Mouse (Mus musculus): ENCODE measurements around the gene Alx3. TPM values are rescaled to one million over a fixed set of nuclear protein-coding genes. Genes with fewer than 3 reads are reported as not detected.

The Alx3 gene
- polyA plus RNA-seq (2012; ENCODE audit: insufficient read depth, low replicate concordance), result not detected in 2 replicates

- peaks cover 95% of the 10 kb centered on the region for H3K27me3 ChIP-seq (replicated peaks)
- TF ChIP-seq FLI1 (IDR thresholded peaks at IDR 0.05; ENCODE audit: low read length) (no peak), GATA1 (IDR thresholded peaks at IDR 0.05; ENCODE audit: borderline replicate concordance, low read length) (no peak)
- peaks cover 24% of the 10 kb centered on the region for H3K4me1 ChIP-seq
- no peak within 1 kb of the TSS for H3K4me3 ChIP-seq (replicated peaks)
- H3K9me3 ChIP-seq, result peaks cover 7% of the 10 kb centered on the region; the same call in 1 of the 2 replicates
- H3K36me3 ChIP-seq (replicated peaks; ENCODE audit: low read length), result no peaks in the 10 kb centered on the region
These were observed at the start of gene Alx3 for GRCm38 (mm10) chr3:107594662-107595263. TSS of gene Alx3 (plus strand) at chr3:107595031.

GRCm38 (mm10) chr3:107545278-107545677 lies 49.6 kb upstream of the Alx3 start:
- Histone ChIP-seq H3K27me3 (replicated peaks) (peaks cover 66% of the 10 kb centered on the region), H3K4me1 (no peaks in the 10 kb centered on the region), H3K36me3 (replicated peaks; ENCODE audit: low read length) (no peaks in the 10 kb centered on the region), H3K9me3 (0 out of 2 replicates have a peak, but pooled peaks cover 2% of the 10 kb centered on the region), H3K4me3 (replicated peaks) (no peak overlapping the region)
- TF ChIP-seq GATA1 (IDR thresholded peaks at IDR 0.05; ENCODE audit: borderline replicate concordance, low read length), result no peak

GRCm38 (mm10) chr3:107545716-107546412 lies 49.0 kb upstream of the Alx3 start:
- no peak overlapping the region for H3K4me3 ChIP-seq (replicated peaks)
- TF ChIP-seq FLI1 (IDR thresholded peaks at IDR 0.05; ENCODE audit: low read length), result no peak
- no peak for TF ChIP-seq GATA1 (IDR thresholded peaks at IDR 0.05; ENCODE audit: borderline replicate concordance, low read length)
- H3K9me3 ChIP-seq, result 0 out of 2 replicates have a peak, but pooled peaks cover 2% of the 10 kb centered on the region
- H3K36me3 ChIP-seq (replicated peaks; ENCODE audit: low read length), result no peaks in the 10 kb centered on the region
- peaks cover 60% of the 10 kb centered on the region for H3K27me3 ChIP-seq (replicated peaks)
- H3K4me1 ChIP-seq, result no peaks in the 10 kb centered on the region

- Histone ChIP-seq H3K27me3 (replicated peaks) (peaks cover 60% of the 10 kb centered on the region), H3K4me1 (no peaks in the 10 kb centered on the region), H3K36me3 (replicated peaks; ENCODE audit: low read length) (no peaks in the 10 kb centered on the region), H3K9me3 (0 out of 2 replicates have a peak, but pooled peaks cover 2% of the 10 kb centered on the region), H3K4me3 (replicated peaks) (no peak overlapping the region)
- TF ChIP-seq GATA1 (IDR thresholded peaks at IDR 0.05; ENCODE audit: borderline replicate concordance, low read length), result no peak
- no peak for TF ChIP-seq FLI1 (IDR thresholded peaks at IDR 0.05; ENCODE audit: low read length)
These were observed 47.9 kb upstream of the Alx3 start for GRCm38 (mm10) chr3:107546956-107547355.

DNA sequence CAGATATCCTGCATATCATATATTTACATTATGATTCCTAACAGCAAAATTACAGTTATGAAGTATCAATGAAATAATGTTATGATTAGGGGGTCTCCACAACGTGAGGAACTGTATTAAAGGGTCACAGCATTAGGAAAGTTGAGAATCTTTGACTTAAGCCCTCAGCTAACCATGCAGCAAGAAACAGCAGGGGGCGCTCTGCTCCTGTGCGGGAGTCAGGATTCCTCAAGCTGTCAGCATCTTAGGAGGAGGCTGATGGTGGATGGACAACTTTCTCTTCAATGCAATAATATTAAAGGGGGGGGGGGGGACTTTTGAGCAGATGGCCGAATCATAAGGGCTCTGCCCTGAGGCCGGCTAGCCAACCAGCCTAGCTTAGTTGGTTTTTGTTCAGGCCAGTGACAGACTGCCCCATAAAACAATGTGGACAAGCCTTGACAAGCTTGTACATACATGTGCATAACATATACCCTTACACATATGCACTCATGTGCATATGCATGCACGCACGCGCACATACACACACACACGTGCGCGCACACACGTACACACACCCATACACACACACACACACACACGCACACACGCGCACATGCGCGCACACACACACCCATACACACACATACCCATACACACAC lies 44.3 kb upstream of the Alx3 start:
- H3K4me3 ChIP-seq (replicated peaks), result no peak overlapping the region

GRCm38 (mm10) chr3:107554842-107555241 lies 40.0 kb upstream of the Alx3 start, which contains the start of gene Ubl4b:
TSS of gene Ubl4b (minus strand) at chr3:107555073.
- Histone ChIP-seq H3K9me3 (no peaks in the 10 kb centered on the region), H3K36me3 (replicated peaks; ENCODE audit: low read length) (no peaks in the 10 kb centered on the region), H3K4me3 (replicated peaks) (no peak within 1 kb of the TSS), H3K4me1 (peaks cover 18% of the 10 kb centered on the region), H3K27me3 (replicated peaks) (peaks cover 75% of the 10 kb centered on the region)
- TF ChIP-seq FLI1 (IDR thresholded peaks at IDR 0.05; ENCODE audit: low read length), result no peak
- TF ChIP-seq GATA1 (IDR thresholded peaks at IDR 0.05; ENCODE audit: borderline replicate concordance, low read length), result no peak

More for the DNA sequence above, 44.3 kb upstream of the Alx3 start:
- TF ChIP-seq FLI1 (IDR thresholded peaks at IDR 0.05; ENCODE audit: low read length), result no peak
- no peak for TF ChIP-seq GATA1 (IDR thresholded peaks at IDR 0.05; ENCODE audit: borderline replicate concordance, low read length)
- Histone ChIP-seq H3K4me1 (peaks cover 11% of the 10 kb centered on the region), H3K27me3 (replicated peaks) (peaks cover 79% of the 10 kb centered on the region), H3K9me3 (no peaks in the 10 kb centered on the region), H3K36me3 (replicated peaks; ENCODE audit: low read length) (no peaks in the 10 kb centered on the region)

DNA sequence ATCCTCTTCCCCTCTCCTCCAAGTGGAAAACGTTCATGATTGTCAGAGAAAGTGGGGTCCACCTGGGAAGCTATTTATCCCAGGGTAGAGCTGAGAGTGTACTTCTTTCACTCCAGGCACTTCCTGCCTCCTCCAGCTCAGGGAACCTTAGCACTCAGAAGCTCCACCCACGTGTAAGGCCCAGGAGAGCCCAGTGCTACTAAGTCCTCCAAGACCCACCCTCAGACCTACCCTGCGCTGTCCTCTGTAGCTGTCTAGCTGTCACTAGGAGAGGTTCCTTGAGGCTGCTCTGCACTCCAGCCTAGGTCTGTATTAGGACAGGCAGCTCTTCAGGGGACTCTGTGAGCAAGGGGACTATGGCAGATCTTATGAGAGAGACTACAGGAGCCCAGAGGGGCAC lies 36.1 kb upstream of the Alx3 start:
- Histone ChIP-seq H3K27me3 (replicated peaks) (peaks cover 70% of the 10 kb centered on the region), H3K4me1 (peaks cover 37% of the 10 kb centered on the region), H3K9me3 (no peaks in the 10 kb centered on the region)

DNA sequence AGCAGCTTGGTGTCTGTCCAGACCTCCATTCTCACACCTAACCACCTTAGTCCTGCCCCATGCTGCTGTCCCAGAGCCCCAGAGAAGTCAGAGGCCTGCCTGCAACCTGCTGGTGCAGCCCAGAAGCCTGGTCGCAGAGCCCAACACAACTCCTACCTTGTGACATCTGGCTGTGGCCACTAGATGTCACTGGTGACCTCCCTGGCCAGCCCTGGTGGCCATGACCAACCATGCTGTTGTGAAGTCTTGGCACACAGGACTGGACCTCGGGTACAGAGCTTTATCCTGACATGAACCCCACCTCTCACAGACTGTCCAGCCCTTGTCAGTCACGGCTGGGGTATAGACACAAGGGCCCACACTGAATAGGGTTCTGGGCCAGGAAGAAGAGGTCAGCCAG lies 35.6 kb upstream of the Alx3 start:
- TF ChIP-seq FLI1 (IDR thresholded peaks at IDR 0.05; ENCODE audit: low read length), result no peak
- TF ChIP-seq GATA1 (IDR thresholded peaks at IDR 0.05; ENCODE audit: borderline replicate concordance, low read length), result no peak
- H3K4me1 ChIP-seq, result peaks cover 37% of the 10 kb centered on the region
- H3K4me3 ChIP-seq (replicated peaks), result no peak overlapping the region
- peaks cover 66% of the 10 kb centered on the region for H3K27me3 ChIP-seq (replicated peaks)
- H3K9me3 ChIP-seq, result no peaks in the 10 kb centered on the region
- no peaks in the 10 kb centered on the region for H3K36me3 ChIP-seq (replicated peaks; ENCODE audit: low read length)

More for the DNA sequence above, 36.1 kb upstream of the Alx3 start:
- no peak overlapping the region for H3K4me3 ChIP-seq (replicated peaks)
- no peaks in the 10 kb centered on the region for H3K36me3 ChIP-seq (replicated peaks; ENCODE audit: low read length)
- TF ChIP-seq GATA1 (IDR thresholded peaks at IDR 0.05; ENCODE audit: borderline replicate concordance, low read length), result no peak

DNA sequence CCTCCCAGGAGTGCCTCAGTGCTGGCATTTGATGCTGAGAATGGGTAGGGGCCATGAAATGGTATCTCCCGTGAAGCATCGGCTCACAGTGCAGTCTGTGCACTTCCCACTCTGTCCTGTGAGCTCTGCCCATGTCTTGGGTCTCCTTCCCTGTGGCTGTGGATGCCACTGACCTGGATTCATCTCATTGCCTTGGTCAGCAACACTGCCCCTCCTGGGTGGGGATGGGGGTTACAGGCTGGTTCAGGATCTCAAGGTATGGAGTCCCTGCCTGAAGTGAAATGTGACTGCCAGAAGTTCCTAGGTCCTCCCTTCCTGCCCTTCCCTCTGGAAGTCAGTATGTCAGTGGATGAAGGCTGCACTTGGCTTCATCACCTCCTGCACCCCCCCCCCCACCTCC lies 32.7 kb upstream of the Alx3 start:
- Histone ChIP-seq H3K36me3 (replicated peaks; ENCODE audit: low read length) (no peaks in the 10 kb centered on the region), H3K9me3 (no peaks in the 10 kb centered on the region), H3K4me3 (replicated peaks) (no peak overlapping the region), H3K4me1 (peaks cover 44% of the 10 kb centered on the region), H3K27me3 (replicated peaks) (peaks cover 55% of the 10 kb centered on the region)
- TF ChIP-seq GATA1 (IDR thresholded peaks at IDR 0.05; ENCODE audit: borderline replicate concordance, low read length) (no peak), FLI1 (IDR thresholded peaks at IDR 0.05; ENCODE audit: low read length) (no peak)

- TF ChIP-seq FLI1 (IDR thresholded peaks at IDR 0.05; ENCODE audit: low read length) (no peak), GATA1 (IDR thresholded peaks at IDR 0.05; ENCODE audit: borderline replicate concordance, low read length) (no peak)
- Histone ChIP-seq H3K9me3 (no peaks in the 10 kb centered on the region), H3K4me3 (replicated peaks) (no peak overlapping the region), H3K36me3 (replicated peaks; ENCODE audit: low read length) (no peaks in the 10 kb centered on the region), H3K27me3 (replicated peaks) (peaks cover 55% of the 10 kb centered on the region), H3K4me1 (peaks cover 47% of the 10 kb centered on the region)
These were observed 32.2 kb upstream of the Alx3 start for GRCm38 (mm10) chr3:107562591-107562990.
